Mouse (Mus musculus) liver, embryonic 11.5 days (tissue): Measurements from ENCODE around the gene Pla2g4e. TPM values are rescaled to one million over a fixed set of nuclear protein-coding genes. Genes with fewer than 3 reads are reported as not detected.

Experiments used
- ATAC-seq: fragments of 200-750 bp; cut with Nextera tagmentation; replicated peaks from 2 replicates; pipeline ENCODE4 v1.8.0; 2017; ENCODE audit warnings: moderate number of reproducible peaks, mild to moderate bottlenecking, moderate TSS enrichment, moderate library complexity; ENCODE audit not compliant: low FRiP score
- DNase-seq: peaks from one replicate; pipeline ENCODE4 v3.0.0-alpha.2; 2017; ENCODE audit warnings: low spot score
- H3K27ac ChIP-seq: fragments of 300-500 bp; sonication (generic); 2 replicates; pipeline ENCODE4 v1.5.1; 2014; ENCODE audit warnings: mild to moderate bottlenecking, low read depth, low read length, control low read depth
- H3K27me3 ChIP-seq: fragments of 300-500 bp; sonication (generic); replicated peaks from 2 replicates; pipeline ENCODE4 v1.6.1; 2014; ENCODE audit warnings: low read length, mixed read lengths; ENCODE audit not compliant: control insufficient read depth, insufficient read depth
- H3K36me3 ChIP-seq: fragments of 300-500 bp; sonication (generic); 2 replicates; pipeline ENCODE4 v1.6.1; 2014; ENCODE audit warnings: mild to moderate bottlenecking, low read length, moderate library complexity, mixed read lengths; ENCODE audit not compliant: control insufficient read depth, insufficient read depth
- H3K4me1 ChIP-seq: fragments of 300-500 bp; sonication (generic); replicated peaks from 2 replicates; pipeline ENCODE4 v1.6.1; 2014; ENCODE audit warnings: low read length, mixed read lengths; ENCODE audit not compliant: control insufficient read depth, insufficient read depth
- H3K4me2 ChIP-seq: fragments of 300-500 bp; sonication (generic); 2 replicates; pipeline ENCODE4 v1.6.1; 2014; ENCODE audit warnings: mild to moderate bottlenecking, control low read depth, moderate library complexity
- H3K4me3 ChIP-seq: fragments of 300-500 bp; sonication (generic); 2 replicates; pipeline ENCODE4 v1.5.1; 2014; ENCODE audit warnings: low read depth, low read length, control low read depth
- H3K9ac ChIP-seq: fragments of 300-500 bp; sonication (generic); 2 replicates; pipeline ENCODE4 v1.6.1; 2014; ENCODE audit warnings: low read depth, low read length, control low read depth
- H3K9me3 ChIP-seq: fragments of 300-500 bp; sonication (generic); 2 replicates; pipeline ENCODE4 v1.6.1; 2016; ENCODE audit warnings: low read length, inconsistent platforms, mixed read lengths; ENCODE audit not compliant: control insufficient read depth
- WGBS: fragments of 180-500 bp; shearing (Covaris S2); extraction: QIAGEN DNeasy Blood & Tissue Kit; methylation state at CpG from one replicate; pipeline ENCODE4 v1.1.7; 2014; 5-methylcytosine and 5-hydroxymethylcytosine counted together
- polyA plus RNA-seq: library from polyadenylated mRNA; unstranded; fragments of >200 nt; fragmentation: Nextera tagmentation; extraction: Ambion mirVana; gene quantifications from 2 replicates; pipeline ENCODE4 v1.2.1, GENCODE M21; 2014

The Pla2g4e gene
- polyA plus RNA-seq, 1 experiment from 2014 or later = not detected

DNA sequence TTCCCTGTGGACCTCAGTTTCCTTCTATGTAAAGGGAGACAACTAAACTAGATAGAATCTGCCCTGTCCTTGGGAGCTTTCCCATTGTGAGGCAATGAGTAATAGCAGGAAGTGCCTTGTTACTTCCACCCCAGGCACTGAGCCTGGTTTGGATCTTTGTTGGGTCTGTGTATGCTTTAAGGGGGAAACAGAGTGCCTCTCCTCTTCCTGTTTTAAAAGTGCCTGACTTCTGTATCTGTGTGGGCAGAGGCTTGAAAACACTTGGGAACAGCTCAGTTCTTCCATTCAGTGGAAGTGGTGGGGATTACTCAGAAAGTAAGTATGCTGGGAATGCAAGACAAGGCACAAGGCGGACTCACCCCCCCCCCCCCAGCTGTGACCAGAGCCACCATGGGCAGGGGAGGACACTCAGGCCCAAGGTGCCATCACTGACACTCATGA, 116.5 kb downstream of the Pla2g4e start:
- Histone ChIP-seq H3K27ac (peak overlapping the region; percentile 59; the same call in 1 of the 2 replicates), H3K36me3 (peaks cover 2% of the 10 kb centered on the region; the same call in 1 of the 2 replicates), H3K9ac (no peak overlapping the region), H3K27me3 (no peaks in the 10 kb centered on the region), H3K4me2 (no peak overlapping the region), H3K4me1 (peaks cover 4% of the 10 kb centered on the region; the same call in 1 of the 2 replicates), H3K9me3 (no peaks in the 10 kb centered on the region), H3K4me3 (no peak overlapping the region)
- 60% methylated on average over 1 of the region's 1 CpGs for WGBS
- ATAC-seq (no peak), DNase-seq (no peak)

DNA sequence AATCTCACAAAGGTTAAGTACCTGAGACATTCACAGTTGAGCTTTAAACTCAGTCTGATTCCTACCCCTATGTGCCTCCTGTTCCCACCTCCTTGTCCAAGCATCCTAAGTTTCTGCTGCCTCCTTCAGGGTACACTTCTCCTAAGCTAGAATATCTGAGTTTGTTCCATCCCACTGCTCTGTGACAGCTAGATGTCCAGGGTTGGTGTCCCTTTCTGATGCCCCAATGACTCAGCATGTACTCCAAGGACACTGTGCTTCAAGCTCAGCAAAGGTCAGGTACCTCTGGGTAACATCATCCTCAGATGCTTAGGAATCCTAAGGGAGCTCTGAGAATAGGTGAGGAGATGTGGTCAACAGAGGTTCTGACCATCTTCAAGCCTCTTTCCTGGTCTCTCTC, 117.1 kb downstream of the Pla2g4e start:
- Histone ChIP-seq H3K27ac (peak overlapping the region; percentile 59; the same call in 1 of the 2 replicates), H3K4me1 (peaks cover 4% of the 10 kb centered on the region; the same call in 1 of the 2 replicates), H3K4me2 (no peak overlapping the region)

DNA sequence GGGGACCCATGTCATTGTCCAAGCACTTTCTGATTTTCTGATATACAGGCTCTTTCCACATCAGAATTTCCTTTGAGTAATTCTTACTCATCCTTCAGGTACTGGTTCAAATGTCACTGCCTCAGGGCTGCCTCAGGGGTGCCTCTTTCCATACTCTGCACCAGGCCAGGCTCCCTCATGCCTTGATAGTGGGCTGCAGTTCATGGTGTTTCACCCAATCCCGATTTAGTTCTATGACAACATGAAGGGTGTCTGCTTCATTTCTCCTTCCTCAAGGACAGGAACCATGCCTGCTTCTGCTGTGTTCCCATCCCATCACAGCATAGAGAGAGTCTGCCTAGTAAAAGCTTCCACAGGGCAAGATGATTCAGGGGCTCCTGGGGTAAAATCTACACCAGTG, 118.2 kb downstream of the Pla2g4e start:
- H3K27ac ChIP-seq = no peak overlapping the region
- no peak overlapping the region for H3K4me2 ChIP-seq
- peaks cover 2% of the 10 kb centered on the region; the same call in 1 of the 2 replicates for H3K36me3 ChIP-seq
- ATAC-seq = no peak
- no peak for DNase-seq
- 76% methylated on average over 1 of the region's 1 CpGs for WGBS
- no peaks in the 10 kb centered on the region for H3K9me3 ChIP-seq
- H3K4me3 ChIP-seq = no peak overlapping the region
- no peak overlapping the region for H3K9ac ChIP-seq
- peaks cover 4% of the 10 kb centered on the region; the same call in 1 of the 2 replicates for H3K4me1 ChIP-seq
- H3K27me3 ChIP-seq = no peaks in the 10 kb centered on the region

More for the DNA sequence above, 117.1 kb downstream of the Pla2g4e start:
- H3K4me3 ChIP-seq = no peak overlapping the region
- H3K9me3 ChIP-seq = no peaks in the 10 kb centered on the region
- DNase-seq = no peak
- H3K27me3 ChIP-seq = no peaks in the 10 kb centered on the region
- no peak for ATAC-seq
- peaks cover 2% of the 10 kb centered on the region; the same call in 1 of the 2 replicates for H3K36me3 ChIP-seq
- H3K9ac ChIP-seq = no peak overlapping the region

DNA sequence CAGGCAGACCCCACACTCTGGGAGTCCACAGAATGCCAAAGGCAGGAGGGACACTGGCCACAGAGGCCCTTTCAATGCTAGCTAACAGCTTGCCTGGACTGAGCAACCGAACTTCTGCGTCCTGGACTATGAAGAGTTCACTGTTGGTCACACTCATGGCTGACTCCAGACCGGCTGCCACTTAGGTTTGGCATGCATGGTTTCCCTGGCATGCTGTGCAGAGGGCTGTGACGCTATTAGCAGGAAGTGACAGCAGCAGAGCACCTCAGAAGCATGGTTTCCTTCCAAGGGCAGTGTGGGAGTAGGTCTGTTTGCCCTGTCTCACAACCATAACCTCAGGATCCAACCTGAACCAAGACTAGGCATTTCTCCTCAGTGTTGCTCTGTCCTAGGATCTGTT, 118.7 kb downstream of the Pla2g4e start:
- Histone ChIP-seq H3K27ac (no peak overlapping the region), H3K36me3 (peaks cover 2% of the 10 kb centered on the region; the same call in 1 of the 2 replicates), H3K4me3 (no peak overlapping the region), H3K4me2 (no peak overlapping the region), H3K27me3 (no peaks in the 10 kb centered on the region), H3K9ac (no peak overlapping the region), H3K9me3 (no peaks in the 10 kb centered on the region), H3K4me1 (peaks cover 4% of the 10 kb centered on the region; the same call in 1 of the 2 replicates)
- WGBS = 82% methylated on average over 4 of the region's 4 CpGs
- ATAC-seq (no peak), DNase-seq (no peak)

DNA sequence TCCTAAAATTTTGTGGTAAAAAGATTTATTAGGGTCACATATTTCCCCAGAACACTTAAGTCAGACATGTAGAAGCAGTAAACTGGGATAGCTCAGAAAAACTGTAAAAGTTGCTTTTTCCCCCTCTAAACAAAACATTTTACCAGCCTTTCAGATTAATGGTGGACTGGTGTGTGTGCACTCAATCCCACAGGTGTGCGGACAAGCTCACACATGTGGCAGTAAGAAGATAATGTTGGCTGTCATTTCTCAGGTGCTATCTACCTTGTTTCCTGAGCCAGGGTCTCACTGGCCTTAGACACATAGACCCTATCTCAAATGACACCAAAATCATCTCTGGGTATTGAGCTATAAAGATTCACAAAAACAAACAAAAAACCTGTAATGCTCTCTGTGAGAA, 119.7 kb downstream of the Pla2g4e start:
- DNase-seq = no peak
- peaks cover 2% of the 10 kb centered on the region; the same call in 1 of the 2 replicates for H3K36me3 ChIP-seq
- no peak overlapping the region for H3K4me3 ChIP-seq
- 93% methylated on average over 1 of the region's 1 CpGs for WGBS
- ATAC-seq = no peak
- no peaks in the 10 kb centered on the region for H3K27me3 ChIP-seq
- H3K27ac ChIP-seq = no peak overlapping the region
- no peaks in the 10 kb centered on the region for H3K9me3 ChIP-seq
- no peak overlapping the region for H3K4me2 ChIP-seq
- peaks cover 4% of the 10 kb centered on the region; the same call in 1 of the 2 replicates for H3K4me1 ChIP-seq
- H3K9ac ChIP-seq = no peak overlapping the region

DNA sequence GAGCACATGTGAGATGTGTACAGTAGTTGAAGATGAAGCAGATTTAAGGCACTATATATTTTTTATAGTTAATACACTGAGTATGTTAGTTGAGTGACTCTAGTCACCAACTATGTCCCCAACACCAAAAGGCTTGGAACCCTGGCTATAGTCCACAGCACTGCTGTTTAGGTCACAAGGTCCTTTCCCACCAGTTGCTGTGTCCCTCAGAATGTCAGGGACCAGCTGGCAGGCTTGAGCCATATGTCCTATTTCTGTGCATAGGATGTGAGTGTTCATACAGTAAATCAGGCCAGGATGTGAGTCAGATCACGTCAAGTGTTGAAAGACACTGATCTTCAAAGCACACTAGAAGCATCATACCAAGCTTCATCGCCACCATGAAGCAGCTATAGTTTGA, 120.2 kb downstream of the Pla2g4e start:
- Histone ChIP-seq H3K9me3 (no peaks in the 10 kb centered on the region), H3K4me2 (no peak overlapping the region), H3K27me3 (no peaks in the 10 kb centered on the region), H3K36me3 (peaks cover 2% of the 10 kb centered on the region; the same call in 1 of the 2 replicates), H3K4me1 (peaks cover 4% of the 10 kb centered on the region; the same call in 1 of the 2 replicates), H3K9ac (no peak overlapping the region), H3K4me3 (no peak overlapping the region), H3K27ac (no peak overlapping the region)
- 81% methylated on average over 2 of the region's 2 CpGs for WGBS
- DNase-seq = no peak
- no peak for ATAC-seq

DNA sequence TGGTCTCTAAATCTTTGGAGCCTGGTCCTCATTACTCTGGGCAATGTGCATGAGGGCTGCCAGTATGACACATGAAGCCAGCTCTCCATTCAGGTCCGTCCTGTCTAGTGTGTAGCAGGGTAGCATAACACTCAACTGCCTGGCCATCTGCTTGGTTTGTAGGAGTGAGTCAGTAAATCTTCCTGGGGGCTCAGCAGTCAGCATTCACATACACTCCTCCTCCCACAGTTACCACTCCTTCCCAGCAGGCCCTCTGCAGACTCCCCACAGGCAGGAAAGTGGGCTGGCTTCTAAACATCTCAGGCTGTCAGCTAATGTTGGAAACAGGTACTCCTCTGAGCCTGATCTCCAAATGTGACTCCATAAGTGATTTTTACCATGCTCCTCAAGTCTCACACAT, 121.0 kb downstream of the Pla2g4e start:
- no peak for ATAC-seq
- Histone ChIP-seq H3K36me3 (peaks cover 2% of the 10 kb centered on the region; the same call in 1 of the 2 replicates), H3K4me2 (no peak overlapping the region), H3K4me1 (no peaks in the 10 kb centered on the region; the same call in 1 of the 2 replicates), H3K9me3 (no peaks in the 10 kb centered on the region), H3K4me3 (no peak overlapping the region), H3K27ac (no peak overlapping the region), H3K27me3 (no peaks in the 10 kb centered on the region), H3K9ac (no peak overlapping the region)
- DNase-seq = no peak
- 43% methylated on average over 1 of the region's 1 CpGs for WGBS

DNA sequence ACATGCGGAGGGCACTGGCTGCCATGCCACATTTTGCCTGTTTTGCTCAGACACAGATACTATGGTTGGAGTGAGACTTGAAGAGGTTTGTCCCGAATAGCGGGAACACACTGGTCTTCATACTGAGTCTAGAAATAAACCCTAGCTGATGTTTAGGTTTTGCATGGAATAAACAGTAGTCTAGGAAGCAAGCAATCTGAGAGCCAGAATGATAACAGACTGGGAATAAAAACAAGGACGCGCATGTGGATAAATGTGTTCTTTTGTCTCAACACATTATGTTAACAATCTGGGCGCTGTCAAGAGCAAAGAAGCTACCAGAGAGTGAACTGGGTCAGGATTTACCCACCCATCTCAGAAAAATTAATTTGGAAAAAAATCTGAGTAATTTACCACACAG, 122.2 kb downstream of the Pla2g4e start:
- 92% methylated on average over 6 of the region's 6 CpGs for WGBS
- no peaks in the 10 kb centered on the region for H3K9me3 ChIP-seq
- no peaks in the 10 kb centered on the region for H3K4me1 ChIP-seq
- DNase-seq = no peak
- H3K27me3 ChIP-seq = no peaks in the 10 kb centered on the region
- ATAC-seq = no peak
- H3K4me3 ChIP-seq = no peak overlapping the region
- no peak overlapping the region for H3K27ac ChIP-seq
- no peak overlapping the region for H3K4me2 ChIP-seq
- peaks cover 2% of the 10 kb centered on the region; the same call in 1 of the 2 replicates for H3K36me3 ChIP-seq
- no peak overlapping the region for H3K9ac ChIP-seq

DNA sequence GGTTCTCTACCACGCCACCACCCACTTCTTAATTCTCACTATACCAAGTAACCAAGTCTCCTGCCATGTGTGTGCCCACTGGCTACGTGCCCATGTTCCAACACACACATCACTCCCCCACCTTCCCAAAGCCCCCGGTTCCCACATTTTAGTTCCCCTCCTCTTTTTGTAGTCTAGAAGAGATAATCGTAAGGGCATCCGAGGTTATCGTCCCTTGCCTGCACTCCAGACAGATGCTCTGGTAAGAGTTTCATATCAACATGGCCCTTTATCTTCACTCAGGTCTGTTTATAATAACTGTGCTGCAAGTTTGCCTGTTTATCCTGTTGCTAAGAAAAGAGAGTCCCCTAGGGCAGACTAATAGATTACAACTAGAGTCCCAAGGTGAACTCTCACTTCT, 127.8 kb downstream of the Pla2g4e start:
- Histone ChIP-seq H3K27ac (no peak overlapping the region), H3K36me3 (no peaks in the 10 kb centered on the region), H3K9me3 (no peaks in the 10 kb centered on the region), H3K9ac (no peak overlapping the region), H3K4me1 (peaks cover 6% of the 10 kb centered on the region), H3K4me2 (no peak overlapping the region), H3K27me3 (no peaks in the 10 kb centered on the region), H3K4me3 (no peak overlapping the region)
- WGBS = 78% methylated on average over 6 of the region's 6 CpGs
- DNase-seq (no peak), ATAC-seq (no peak)
